Mouse (Mus musculus): Measurements from ENCODE around the gene Prss44. TPM values are rescaled to one million over a fixed set of nuclear protein-coding genes. Genes with fewer than 3 reads are reported as not detected.

The Prss44 gene
- polyA plus RNA-seq, 1 experiment from 2014 or later: not detected

- no peak for ATAC-seq (ENCODE audit: low FRiP score, low read depth)
- no peak overlapping the region for H3K4me3 ChIP-seq
- WGBS: 23% methylated on average over 10 of the region's 10 CpGs
- H3K9me3 ChIP-seq: no peaks in the 10 kb centered on the region
- H3K4me1 ChIP-seq: no peaks in the 10 kb centered on the region
- H3K36me3 ChIP-seq: no peaks in the 10 kb centered on the region
- no peak overlapping the region for H3K9ac ChIP-seq
- 0 out of 2 replicates have a peak, but pooled peaks cover 3% of the 10 kb centered on the region for H3K27me3 ChIP-seq
- no peak overlapping the region for H3K27ac ChIP-seq
- peak overlapping the region; percentile 11; the same call in 1 of the 2 replicates for H3K4me2 ChIP-seq (replicated peaks)
Measured at GRCm38 (mm10) chr9:110834961-110835360, 21.2 kb downstream of the Prss44 start.

- WGBS: 54% methylated on average over 2 of the region's 2 CpGs
- ATAC-seq (ENCODE audit: low FRiP score, low read depth): no peak
Measured at GRCm38 (mm10) chr9:110836112-110836511, 22.3 kb downstream of the Prss44 start.

GRCm38 (mm10) chr9:110840905-110841304 lies 27.1 kb downstream of the Prss44 start:
- H3K4me3 ChIP-seq: no peak overlapping the region
- ATAC-seq (ENCODE audit: low FRiP score, low read depth): no peak
- no peaks in the 10 kb centered on the region for H3K36me3 ChIP-seq
- no peaks in the 10 kb centered on the region for H3K27me3 ChIP-seq
- no peaks in the 10 kb centered on the region for H3K4me1 ChIP-seq
- no peaks in the 10 kb centered on the region for H3K9me3 ChIP-seq
- 83% methylated on average over 6 of the region's 6 CpGs for WGBS
- H3K4me2 ChIP-seq (replicated peaks): no peak overlapping the region
- no peak overlapping the region for H3K27ac ChIP-seq
- H3K9ac ChIP-seq: no peak overlapping the region

More at GRCm38 (mm10) chr9:110836112-110836511, 22.3 kb downstream of the Prss44 start:
- Histone ChIP-seq H3K4me3 (no peak overlapping the region), H3K27me3 (0 out of 2 replicates have a peak, but pooled peaks cover 3% of the 10 kb centered on the region), H3K27ac (no peak overlapping the region), H3K9ac (no peak overlapping the region), H3K4me1 (no peaks in the 10 kb centered on the region), H3K36me3 (no peaks in the 10 kb centered on the region), H3K9me3 (no peaks in the 10 kb centered on the region), H3K4me2 (replicated peaks) (no peak overlapping the region)

- 75% methylated on average over 2 of the region's 2 CpGs for WGBS
- no peaks in the 10 kb centered on the region for H3K27me3 ChIP-seq
- no peak overlapping the region for H3K27ac ChIP-seq
- no peak for ATAC-seq (ENCODE audit: low FRiP score, low read depth)
- no peak overlapping the region for H3K4me2 ChIP-seq (replicated peaks)
- H3K36me3 ChIP-seq: no peaks in the 10 kb centered on the region
- H3K4me1 ChIP-seq: no peaks in the 10 kb centered on the region
- H3K9ac ChIP-seq: no peak overlapping the region
- H3K4me3 ChIP-seq: no peak overlapping the region
- H3K9me3 ChIP-seq: no peaks in the 10 kb centered on the region
Measured at GRCm38 (mm10) chr9:110841438-110841837, 27.6 kb downstream of the Prss44 start.

- no peak for ATAC-seq (ENCODE audit: low FRiP score, low read depth)
- Histone ChIP-seq H3K9ac (no peak within 1 kb of the TSS; the same call in 1 of the 2 replicates), H3K4me1 (no peaks in the 10 kb centered on the region), H3K4me2 (replicated peaks) (no peak within 1 kb of the TSS), H3K4me3 (no peak within 1 kb of the TSS), H3K36me3 (no peaks in the 10 kb centered on the region), H3K27ac (no peak within 1 kb of the TSS), H3K27me3 (no peaks in the 10 kb centered on the region), H3K9me3 (no peaks in the 10 kb centered on the region)
- WGBS: 78% methylated on average over 10 of the region's 10 CpGs
Measured at GRCm38 (mm10) chr9:110844206-110844605, 30.4 kb downstream of the Prss44 start, which contains the start of gene Prss46. Gene Prss46 (plus strand): TSS chr9:110844506.

- no peak for ATAC-seq (ENCODE audit: low FRiP score, low read depth)
- no peak overlapping the region for H3K4me2 ChIP-seq (replicated peaks)
- WGBS: 81% methylated on average over 7 of the region's 7 CpGs
- no peaks in the 10 kb centered on the region for H3K36me3 ChIP-seq
- H3K4me3 ChIP-seq: no peak overlapping the region
- no peaks in the 10 kb centered on the region for H3K9me3 ChIP-seq
- H3K9ac ChIP-seq: no peak overlapping the region
- no peaks in the 10 kb centered on the region for H3K4me1 ChIP-seq
- H3K27ac ChIP-seq: no peak overlapping the region
- no peaks in the 10 kb centered on the region for H3K27me3 ChIP-seq
Measured at GRCm38 (mm10) chr9:110849162-110849561, 35.4 kb downstream of the Prss44 start.

GRCm38 (mm10) chr9:110855903-110856302 lies 42.1 kb downstream of the Prss44 start:
- 69% methylated on average over 7 of the region's 7 CpGs for WGBS
- Histone ChIP-seq H3K4me1 (peaks cover 12% of the 10 kb centered on the region), H3K36me3 (no peaks in the 10 kb centered on the region), H3K27ac (no peak overlapping the region), H3K9ac (no peak overlapping the region), H3K27me3 (peaks cover 26% of the 10 kb centered on the region), H3K9me3 (no peaks in the 10 kb centered on the region), H3K4me3 (no peak overlapping the region), H3K4me2 (replicated peaks) (no peak overlapping the region)
- ATAC-seq (ENCODE audit: low FRiP score, low read depth): no peak

- Histone ChIP-seq H3K9me3 (no peaks in the 10 kb centered on the region), H3K9ac (no peak overlapping the region), H3K4me2 (replicated peaks) (no peak overlapping the region), H3K4me1 (peaks cover 12% of the 10 kb centered on the region), H3K27ac (no peak overlapping the region), H3K36me3 (no peaks in the 10 kb centered on the region), H3K27me3 (peaks cover 26% of the 10 kb centered on the region), H3K4me3 (no peak overlapping the region)
- no peak for ATAC-seq (ENCODE audit: low FRiP score, low read depth)
- WGBS: 62% methylated on average over 4 of the region's 4 CpGs
Measured at GRCm38 (mm10) chr9:110856920-110857319, 43.1 kb downstream of the Prss44 start.

GRCm38 (mm10) chr9:110857781-110858472 lies 44.1 kb downstream of the Prss44 start, which contains the start of gene Prss50:
Gene Prss50 (plus strand): TSS chr9:110857967.
- Histone ChIP-seq H3K4me3 (peak within 1 kb of the TSS; percentile 36), H3K9me3 (no peaks in the 10 kb centered on the region), H3K4me1 (peaks cover 12% of the 10 kb centered on the region), H3K36me3 (no peaks in the 10 kb centered on the region), H3K27me3 (peaks cover 26% of the 10 kb centered on the region), H3K27ac (no peak within 1 kb of the TSS), H3K4me2 (replicated peaks) (peak within 1 kb of the TSS; percentile 67), H3K9ac (peak within 1 kb of the TSS; percentile 40; the same call in 1 of the 2 replicates)
- WGBS: 11% methylated on average over 49 of the region's 50 CpGs
- peak; percentile 57; the same call in 1 of the 2 replicates for ATAC-seq (ENCODE audit: low FRiP score, low read depth)

- Histone ChIP-seq H3K27ac (no peak overlapping the region), H3K9me3 (no peaks in the 10 kb centered on the region), H3K4me3 (no peak overlapping the region), H3K4me1 (peaks cover 12% of the 10 kb centered on the region), H3K36me3 (no peaks in the 10 kb centered on the region), H3K4me2 (replicated peaks) (no peak overlapping the region), H3K27me3 (peaks cover 26% of the 10 kb centered on the region), H3K9ac (no peak overlapping the region)
- no peak for ATAC-seq (ENCODE audit: low FRiP score, low read depth)
- WGBS: 20% methylated on average over 5 of the region's 5 CpGs
Measured at GRCm38 (mm10) chr9:110858523-110858922, 44.7 kb downstream of the Prss44 start.

GRCm38 (mm10) chr9:110858967-110859596 lies 45.3 kb downstream of the Prss44 start:
- Histone ChIP-seq H3K27ac (no peak overlapping the region), H3K36me3 (no peaks in the 10 kb centered on the region), H3K9ac (no peak overlapping the region), H3K4me3 (no peak overlapping the region), H3K4me2 (replicated peaks) (no peak overlapping the region), H3K9me3 (no peaks in the 10 kb centered on the region), H3K27me3 (peaks cover 26% of the 10 kb centered on the region), H3K4me1 (peaks cover 12% of the 10 kb centered on the region)
- no peak for ATAC-seq (ENCODE audit: low FRiP score, low read depth)
- 74% methylated on average over 5 of the region's 5 CpGs for WGBS

- Histone ChIP-seq H3K27me3 (peaks cover 32% of the 10 kb centered on the region), H3K4me1 (peaks cover 30% of the 10 kb centered on the region), H3K4me3 (no peak overlapping the region), H3K9me3 (no peaks in the 10 kb centered on the region), H3K27ac (no peak overlapping the region), H3K36me3 (no peaks in the 10 kb centered on the region), H3K4me2 (replicated peaks) (no peak overlapping the region), H3K9ac (no peak overlapping the region)
- WGBS: 18% methylated on average over 7 of the region's 7 CpGs
- no peak for ATAC-seq (ENCODE audit: low FRiP score, low read depth)
Measured at GRCm38 (mm10) chr9:110871030-110871429, 57.2 kb downstream of the Prss44 start.

Measured in limb, embryonic 13.5 days (tissue).